Mouse (Mus musculus) CH12.LX (cell line): ENCODE results near the gene Nfic.

Source experiments
- CTCF ChIP-seq, 2 experiments: IDR thresholded peaks in 1 of 2; conservative IDR thresholded peaks in 1 of 2; 2 replicates each; pipeline ENCODE4 v1.5.1; 2011 to 2012; ENCODE audit warnings: low read depth in 2 of 2, low read length in 2 of 2, improper control_type of control experiment in 1 of 2, inconsistent platforms in 1 of 2, mild to moderate bottlenecking in 1 of 2, moderate library complexity in 1 of 2
- EP300 ChIP-seq: IDR thresholded peaks from 2 replicates; pipeline ENCODE4 v1.6.1; 2011; ENCODE audit warnings: low read length, improper control_type of control experiment
- GABPA ChIP-seq: IDR thresholded peaks from 2 replicates; pipeline ENCODE4 v1.6.1; 2012; ENCODE audit warnings: low read depth, low read length, improper control_type of control experiment, inconsistent platforms; ENCODE audit not compliant: insufficient replicate concordance
- HCFC1 ChIP-seq: IDR thresholded peaks from 2 replicates; pipeline ENCODE4 v1.6.1; 2012; ENCODE audit warnings: low read depth, mild to moderate bottlenecking, inconsistent platforms, low read length, improper control_type of control experiment
- MAX ChIP-seq: IDR thresholded peaks from 2 replicates; pipeline ENCODE4 v1.6.1; 2011; ENCODE audit warnings: low read length, improper control_type of control experiment
- MEF2A ChIP-seq: IDR thresholded peaks from 2 replicates; pipeline ENCODE4 v1.6.1; 2014; ENCODE audit warnings: low read depth, mild to moderate bottlenecking, inconsistent platforms, low read length, improper control_type of control experiment, borderline replicate concordance
- MXI1 ChIP-seq: IDR thresholded peaks from 2 replicates; pipeline ENCODE4 v1.6.1; 2011; ENCODE audit warnings: mild to moderate bottlenecking, low read depth, low read length, improper control_type of control experiment
- NRF1 ChIP-seq: IDR thresholded peaks from 2 replicates; pipeline ENCODE4 v1.6.1; 2014; ENCODE audit warnings: low read depth, mild to moderate bottlenecking, inconsistent platforms, low read length, improper control_type of control experiment, moderate library complexity
- POLR2A ChIP-seq: IDR thresholded peaks from 2 replicates; pipeline ENCODE4 v1.6.1; 2011; ENCODE audit warnings: low read depth, mild to moderate bottlenecking, improper control_type of control experiment, low read length
- POLR2AphosphoS2 ChIP-seq: IDR thresholded peaks from 2 replicates; pipeline ENCODE4 v1.6.1; 2011; ENCODE audit warnings: low read depth, low read length, improper control_type of control experiment
- RCOR1 ChIP-seq: conservative IDR thresholded peaks from 2 replicates; pipeline ENCODE4 v1.6.1; 2012; ENCODE audit warnings: low read depth, mild to moderate bottlenecking, inconsistent platforms, low read length, improper control_type of control experiment
- SMC3 ChIP-seq: IDR thresholded peaks from 2 replicates; pipeline ENCODE4 v1.6.1; 2011; ENCODE audit warnings: low read depth, low read length, improper control_type of control experiment
- TCF12 ChIP-seq: IDR thresholded peaks from 2 replicates; pipeline ENCODE4 v1.6.1; 2014; ENCODE audit warnings: low read depth, mild to moderate bottlenecking, inconsistent platforms, low read length, improper control_type of control experiment
- ZNF384 ChIP-seq: IDR thresholded peaks from 2 replicates; pipeline ENCODE4 v1.6.1; 2012; ENCODE audit warnings: low read depth, low read length, improper control_type of control experiment, inconsistent platforms

GRCm38 (mm10) chr10:81412586-81413309 lies 42.7 kb downstream of the Nfic start:
- TF ChIP-seq MEF2A (no peak), POLR2A (no peak), HCFC1 (no peak), CTCF (conservative IDR thresholded peaks at IDR 0.05 in 1 of 2, IDR thresholded peaks at IDR 0.05 in 1 of 2; ENCODE audit: low read depth in 2 of 2, low read length in 2 of 2) (no peak), EP300 (no peak), RCOR1 (no peak), NRF1 (no peak), POLR2AphosphoS2 (no peak), MXI1 (no peak), MAX (no peak), ZNF384 (no peak), SMC3 (no peak), TCF12 (no peak), GABPA (no peak)
